Mouse (Mus musculus) urinary bladder, adult 2 months (tissue): Measurements from ENCODE around the gene Cry2. TPM values are rescaled to one million over a fixed set of nuclear protein-coding genes. Genes with fewer than 3 reads are reported as not detected.
A peak's percentile ranks its signal among the peaks of the same experiment; 100 is the strongest.

ENCODE experiments used
- DNase-seq: peaks from one replicate; pipeline ENCODE4 v3.0.0; 2022; ENCODE audit warnings: low spot score
- polyA plus RNA-seq: library from polyadenylated mRNA; depleted of rRNA; stranded (reverse); fragments of >200 nt; gene quantifications from 2 replicates; pipeline ENCODE4 v1.2.3, GENCODE M21; 2012

The Cry2 gene
- polyA plus RNA-seq, 1 experiment, result 36.7 TPM

GRCm38 (mm10) chr2:92445890-92446289, 12.0 kb upstream of the Cry2 start:
- DNase-seq, result no peak

GRCm38 (mm10) chr2:92444376-92444775, 10.5 kb upstream of the Cry2 start:
- no peak for DNase-seq

GRCm38 (mm10) chr2:92443313-92443712, 9.5 kb upstream of the Cry2 start:
- no peak for DNase-seq

GRCm38 (mm10) chr2:92442419-92443001, 8.7 kb upstream of the Cry2 start:
- no peak for DNase-seq

- no peak for DNase-seq
Measured at GRCm38 (mm10) chr2:92440432-92440831, 6.6 kb upstream of the Cry2 start.

GRCm38 (mm10) chr2:92438567-92438966, 4.7 kb upstream of the Cry2 start:
- no peak for DNase-seq

- no peak for DNase-seq
Measured at GRCm38 (mm10) chr2:92437875-92438274, 4.0 kb upstream of the Cry2 start.

GRCm38 (mm10) chr2:92437366-92437765, 3.5 kb upstream of the Cry2 start:
- DNase-seq, result no peak

- DNase-seq, result no peak
Measured at GRCm38 (mm10) chr2:92435023-92435422, 1.2 kb upstream of the Cry2 start.

- DNase-seq, result no peak
Measured at GRCm38 (mm10) chr2:92434375-92434745, 517 bp upstream of the Cry2 start.

GRCm38 (mm10) chr2:92432299-92433295, 1.2 kb downstream of the Cry2 start:
- no peak for DNase-seq

GRCm38 (mm10) chr2:92431611-92432179, 2.1 kb downstream of the Cry2 start:
- DNase-seq, result no peak

GRCm38 (mm10) chr2:92430723-92431541, 2.9 kb downstream of the Cry2 start:
- DNase-seq, result peak; percentile 33

GRCm38 (mm10) chr2:92430089-92430488, 3.8 kb downstream of the Cry2 start:
- no peak for DNase-seq

GRCm38 (mm10) chr2:92427882-92428281, 6.0 kb downstream of the Cry2 start:
- peak; percentile 61 for DNase-seq

- DNase-seq, result no peak
Measured at GRCm38 (mm10) chr2:92426426-92426825, 7.4 kb downstream of the Cry2 start.

GRCm38 (mm10) chr2:92425366-92425765, 8.5 kb downstream of the Cry2 start:
- no peak for DNase-seq

GRCm38 (mm10) chr2:92424462-92425308, 9.2 kb downstream of the Cry2 start:
- DNase-seq, result no peak

- DNase-seq, result peak; percentile 94
Measured at GRCm38 (mm10) chr2:92423702-92424461, 10.0 kb downstream of the Cry2 start.

GRCm38 (mm10) chr2:92423156-92423555, 10.7 kb downstream of the Cry2 start:
- DNase-seq, result no peak
